Mouse (Mus musculus) liver, adult 2 months (tissue): Measurements from ENCODE around the gene Gm21663. TPM values are rescaled to one million over a fixed set of nuclear protein-coding genes. Genes with fewer than 3 reads are reported as not detected.
"Not testable (repeated sequence)": the region's sequence is repeated elsewhere in the genome, so short reads cannot be mapped to it uniquely, and the experiment has no call there.

ENCODE experiments used
- DNase-seq: peaks from one replicate; pipeline ENCODE4 v3.0.0-alpha.2; 2011; ENCODE audit warnings: low read depth, low spot score; ENCODE audit errors: extremely low read depth
- H3K27ac ChIP-seq: fragments of 200-500 bp; replicated peaks from 2 replicates; pipeline ENCODE4 v1.5.1; 2012; ENCODE audit warnings: low read depth, mild to moderate bottlenecking, control low read depth, inconsistent platforms, low read length; ENCODE audit not compliant: insufficient read depth
- H3K27me3 ChIP-seq: fragments of 200-500 bp; 2 replicates; pipeline ENCODE4 v1.6.1; 2012; ENCODE audit warnings: mild to moderate bottlenecking, moderate library complexity, low read length, inconsistent platforms; ENCODE audit not compliant: control insufficient read depth, insufficient read depth
- H3K36me3 ChIP-seq: fragments of 200-500 bp; 2 replicates; pipeline ENCODE4 v1.6.1; 2012; ENCODE audit warnings: low read length, inconsistent platforms; ENCODE audit not compliant: control insufficient read depth, insufficient read depth
- H3K4me1 ChIP-seq: fragments of 200-500 bp; 2 replicates; pipeline ENCODE4 v1.6.1; 2011; ENCODE audit warnings: low read length; ENCODE audit not compliant: control insufficient read depth, insufficient read depth
- H3K4me3 ChIP-seq: fragments of 200-500 bp; 2 replicates; pipeline ENCODE4 v1.5.1; 2011; ENCODE audit warnings: low read depth, mild to moderate bottlenecking, control low read depth, low read length, moderate library complexity; ENCODE audit not compliant: insufficient read depth
- H3K79me2 ChIP-seq: fragments of 200-500 bp; 2 replicates; pipeline ENCODE4 v1.6.1; 2012; ENCODE audit warnings: inconsistent platforms, mild to moderate bottlenecking, low read length, moderate library complexity; ENCODE audit not compliant: control insufficient read depth, insufficient read depth
- H3K9ac ChIP-seq: fragments of 200-500 bp; 2 replicates; pipeline ENCODE4 v1.6.1; 2012; ENCODE audit warnings: low read depth, mild to moderate bottlenecking, control low read depth, inconsistent platforms, low read length
- WGBS: fragments of 180-500 bp; shearing (Covaris S2); methylation state at CpG from one replicate; pipeline ENCODE4 v1.1.7; 2018; 5-methylcytosine and 5-hydroxymethylcytosine counted together
- polyA plus RNA-seq: library from polyadenylated mRNA; depleted of rRNA; stranded (reverse); fragments of >200 nt; gene quantifications from 2 replicates; pipeline ENCODE4 v1.2.3, GENCODE M21; 2012; rRNA removed
- total RNA-seq: library from RNA; depleted of rRNA; stranded (reverse); fragments of >200 nt; gene quantifications from 2 replicates; pipeline ENCODE4 v1.2.3, GENCODE M21; 2014; rRNA removed

Gm21663 gene
- total RNA-seq (not detected in 2 replicates), polyA plus RNA-seq (not detected in 2 replicates)

DNA sequence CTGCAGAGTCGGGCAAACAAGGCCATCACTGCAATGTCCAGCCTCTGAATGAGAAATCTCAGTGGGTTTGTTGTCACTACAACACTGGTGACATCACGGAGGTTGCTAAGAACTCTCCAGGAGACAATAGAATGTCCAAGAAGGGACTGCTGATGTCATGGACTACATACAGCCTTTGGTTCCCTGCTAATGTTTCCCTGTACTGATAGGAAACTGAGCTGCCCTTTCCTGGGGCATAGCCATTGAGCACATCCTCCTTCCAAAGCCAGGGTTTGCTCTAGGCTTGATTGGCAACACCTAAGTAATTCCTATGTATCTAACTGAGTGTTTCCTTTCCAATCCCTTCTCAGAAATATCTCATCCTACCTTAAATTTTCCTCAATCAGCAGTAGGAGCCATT lies at the start of gene Gm21663:
Gene Gm21663 (minus strand): TSS at position 101 of the 400 bp plus-strand sequence.
- not testable (repeated sequence) for H3K27ac ChIP-seq, H3K4me1 ChIP-seq, H3K36me3 ChIP-seq, H3K9ac ChIP-seq, DNase-seq, H3K79me2 ChIP-seq, H3K27me3 ChIP-seq, H3K4me3 ChIP-seq
- WGBS: 48% methylated on average over 2 of the region's 2 CpGs

GRCm38 (mm10) chr5:25988550-25988949 lies 46.4 kb upstream of the Gm21663 start, which contains the start of gene Gm21698:
TSS of gene Gm21698 (minus strand) at chr5:25988650.
- WGBS: no CpG with 5 or more reads among the region's 3 CpGs
- H3K4me1 ChIP-seq, H3K79me2 ChIP-seq, H3K27me3 ChIP-seq, DNase-seq, H3K9ac ChIP-seq, H3K27ac ChIP-seq, H3K4me3 ChIP-seq, H3K36me3 ChIP-seq: not testable (repeated sequence)

GRCm38 (mm10) chr5:25972563-25972962 lies 30.4 kb upstream of the Gm21663 start, which contains the start of gene Gm21680:
TSS of gene Gm21680 (minus strand) at chr5:25972663.
- not testable (repeated sequence) for H3K9ac ChIP-seq, DNase-seq, H3K79me2 ChIP-seq, H3K27me3 ChIP-seq, H3K4me3 ChIP-seq, H3K27ac ChIP-seq, H3K4me1 ChIP-seq, H3K36me3 ChIP-seq
- WGBS: no CpG with 5 or more reads among the region's 2 CpGs

- not testable (repeated sequence) for H3K4me1 ChIP-seq, H3K36me3 ChIP-seq, H3K9ac ChIP-seq, H3K27me3 ChIP-seq, DNase-seq, H3K79me2 ChIP-seq, H3K27ac ChIP-seq, H3K4me3 ChIP-seq
- WGBS: 41% methylated on average over 17 of the region's 17 CpGs
These were observed 14.9 kb upstream of the Gm21663 start for GRCm38 (mm10) chr5:25957050-25957449.

- not testable (repeated sequence) for H3K9ac ChIP-seq, DNase-seq, H3K36me3 ChIP-seq, H3K27ac ChIP-seq, H3K4me1 ChIP-seq, H3K4me3 ChIP-seq, H3K79me2 ChIP-seq, H3K27me3 ChIP-seq
- WGBS: 21% methylated on average over 32 of the region's 32 CpGs
These were observed 14.4 kb upstream of the Gm21663 start for GRCm38 (mm10) chr5:25956611-25957010.

DNA sequence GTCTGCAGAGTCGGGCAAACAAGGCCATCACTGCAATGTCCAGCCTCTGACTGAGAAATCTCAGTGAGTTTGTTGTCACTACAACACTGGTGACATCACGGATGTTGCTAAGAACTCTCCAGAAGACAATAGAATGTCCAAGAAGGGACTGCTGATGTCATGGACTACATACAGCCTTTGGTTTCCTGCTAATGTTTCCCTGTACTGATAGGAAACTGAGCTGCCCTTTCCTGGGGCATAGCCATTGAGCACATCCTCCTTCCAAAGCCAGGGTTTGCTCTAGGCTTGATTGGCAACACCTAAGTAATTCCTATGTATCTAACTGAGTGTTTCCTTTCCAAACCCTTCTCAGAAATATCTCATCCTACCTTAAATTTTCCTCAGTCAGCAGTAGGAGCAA lies 12.1 kb upstream of the Gm21663 start, which contains the start of gene Gm21671:
Gene Gm21671 (minus strand): TSS at position 101 of the 400 bp plus-strand sequence.
- not testable (repeated sequence) for H3K27me3 ChIP-seq, H3K4me3 ChIP-seq, H3K27ac ChIP-seq, H3K4me1 ChIP-seq, H3K79me2 ChIP-seq, DNase-seq, H3K36me3 ChIP-seq, H3K9ac ChIP-seq
- 59% methylated on average over 2 of the region's 2 CpGs for WGBS

GRCm38 (mm10) chr5:25945391-25945790 lies 3.2 kb upstream of the Gm21663 start:
- 82% methylated on average over 2 of the region's 2 CpGs for WGBS
- not testable (repeated sequence) for H3K4me3 ChIP-seq, DNase-seq, H3K79me2 ChIP-seq, H3K9ac ChIP-seq, H3K27ac ChIP-seq, H3K4me1 ChIP-seq, H3K27me3 ChIP-seq, H3K36me3 ChIP-seq
